Mouse (Mus musculus): ENCODE data around the gene Cep170b. TPM values are rescaled to one million over a fixed set of nuclear protein-coding genes. Genes with fewer than 3 reads are reported as not detected.

Cep170b gene
- total and polyA plus RNA-seq, 2 experiments from 2014 or later: 2.4 to 17.6 TPM

- ATAC-seq (ENCODE audit: insufficient read depth, low read depth): peak; percentile 27
- Histone ChIP-seq H3K36me3 (replicated peaks; ENCODE audit: control insufficient read depth, insufficient read depth, low read length) (peaks cover 17% of the 10 kb centered on the region), H3K27me3 (ENCODE audit: control insufficient read depth, insufficient read depth, low read length) (no peaks in the 10 kb centered on the region), H3K9ac (replicated peaks; ENCODE audit: low read depth, low read length) (peak within 1 kb of the TSS; percentile 95), H3K27ac (ENCODE audit: low read depth) (peak within 1 kb of the TSS; percentile 94), H3K4me1 (ENCODE audit: control insufficient read depth, insufficient read depth) (peaks cover 41% of the 10 kb centered on the region), H3K4me3 (ENCODE audit: low read depth, low read length) (peak within 1 kb of the TSS; percentile 74), H3K4me2 (ENCODE audit: low read depth, low read length) (peak within 1 kb of the TSS; percentile 80), H3K9me3 (replicated peaks; ENCODE audit: control insufficient read depth, low read length) (no peaks in the 10 kb centered on the region)
- TF ChIP-seq CTCF (IDR thresholded peaks at IDR 0.05; ENCODE audit: low read depth): no peak
- TF ChIP-seq EP300 (IDR thresholded peaks at IDR 0.05; ENCODE audit: low read depth): no peak
- DNase-seq (ENCODE audit: low spot score): peak; percentile 39
- 1% methylated on average over 52 of the region's 70 CpGs for WGBS
These were observed 45.9 kb upstream of the Cep170b start, which contains the start of gene Akt1 for GRCm38 (mm10) chr12:112674132-112675011. Gene Akt1, minus strand, starts transcription at chr12:112674884.

- TF ChIP-seq EP300 (IDR thresholded peaks at IDR 0.05; ENCODE audit: low read depth) (no peak), CTCF (IDR thresholded peaks at IDR 0.05; ENCODE audit: low read depth) (peak; percentile 89)
- peaks cover 39% of the 10 kb centered on the region for H3K4me1 ChIP-seq (ENCODE audit: control insufficient read depth, insufficient read depth)
These were observed 44.8 kb upstream of the Cep170b start for GRCm38 (mm10) chr12:112675245-112676035.

DNA sequence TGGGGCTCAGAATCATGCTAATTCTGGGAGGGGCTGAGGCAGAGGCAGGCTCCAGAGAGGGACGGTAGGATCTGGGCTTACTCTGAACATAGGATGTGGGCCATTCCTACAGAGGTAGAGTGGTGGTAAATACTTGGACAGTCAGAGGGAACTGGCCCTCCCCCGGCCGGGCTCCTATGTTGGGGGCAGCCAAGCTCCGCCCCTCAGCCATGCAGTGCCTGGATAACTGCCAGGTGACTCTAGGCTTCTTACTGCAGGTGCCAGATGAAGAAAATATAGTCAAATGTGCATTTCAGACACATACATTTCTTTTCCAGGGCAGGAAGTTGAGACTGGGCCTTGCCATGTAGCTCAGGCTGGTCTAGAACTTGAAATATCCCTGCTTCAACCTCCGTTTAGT, 43.2 kb upstream of the Cep170b start:
- Histone ChIP-seq H3K27me3 (ENCODE audit: control insufficient read depth, insufficient read depth, low read length) (peaks cover 8% of the 10 kb centered on the region; the same call in 1 of the 2 replicates), H3K36me3 (replicated peaks; ENCODE audit: control insufficient read depth, insufficient read depth, low read length) (peaks cover 22% of the 10 kb centered on the region; the same call in 1 of the 2 replicates), H3K9ac (replicated peaks; ENCODE audit: low read depth, low read length) (no peak overlapping the region), H3K4me1 (ENCODE audit: control insufficient read depth, insufficient read depth) (peaks cover 23% of the 10 kb centered on the region), H3K4me2 (ENCODE audit: low read depth, low read length) (no peak overlapping the region), H3K9me3 (replicated peaks; ENCODE audit: control insufficient read depth, low read length) (no peaks in the 10 kb centered on the region), H3K4me3 (ENCODE audit: low read depth, low read length) (no peak overlapping the region), H3K27ac (ENCODE audit: low read depth) (no peak overlapping the region)
- TF ChIP-seq CTCF (IDR thresholded peaks at IDR 0.05; ENCODE audit: low read depth) (no peak), EP300 (IDR thresholded peaks at IDR 0.05; ENCODE audit: low read depth) (no peak)
- ATAC-seq (ENCODE audit: insufficient read depth, low read depth) (no peak), DNase-seq (ENCODE audit: low spot score) (no peak)
- 33% methylated on average over 5 of the region's 5 CpGs for WGBS

More at GRCm38 (mm10) chr12:112675245-112676035, 44.8 kb upstream of the Cep170b start:
- Histone ChIP-seq H3K36me3 (replicated peaks; ENCODE audit: control insufficient read depth, insufficient read depth, low read length) (peaks cover 12% of the 10 kb centered on the region), H3K4me3 (ENCODE audit: low read depth, low read length) (0 out of 2 replicates have a peak overlapping the region, but pooled peaks have one; percentile 74), H3K27ac (ENCODE audit: low read depth) (peak overlapping the region; percentile 94), H3K27me3 (ENCODE audit: control insufficient read depth, insufficient read depth, low read length) (peaks cover 7% of the 10 kb centered on the region; the same call in 1 of the 2 replicates), H3K9me3 (replicated peaks; ENCODE audit: control insufficient read depth, low read length) (no peaks in the 10 kb centered on the region), H3K4me2 (ENCODE audit: low read depth, low read length) (peak overlapping the region; percentile 80), H3K9ac (replicated peaks; ENCODE audit: low read depth, low read length) (0 out of 2 replicates have a peak overlapping the region, but pooled peaks have one; percentile 7)
- ATAC-seq (ENCODE audit: insufficient read depth, low read depth) (peak; percentile 21; the same call in 1 of the 2 replicates), DNase-seq (ENCODE audit: low spot score) (peak; percentile 89)
- 14% methylated on average over 18 of the region's 18 CpGs for WGBS

GRCm38 (mm10) chr12:112677943-112678554, 42.2 kb upstream of the Cep170b start:
- peaks cover 15% of the 10 kb centered on the region for H3K4me1 ChIP-seq (ENCODE audit: control insufficient read depth, insufficient read depth)
- peaks cover 23% of the 10 kb centered on the region; the same call in 1 of the 2 replicates for H3K36me3 ChIP-seq (replicated peaks; ENCODE audit: control insufficient read depth, insufficient read depth, low read length)
- peak overlapping the region; percentile 81 for H3K4me3 ChIP-seq (ENCODE audit: low read depth, low read length)
- 30% methylated on average over 19 of the region's 19 CpGs for WGBS
- H3K9ac ChIP-seq (replicated peaks; ENCODE audit: low read depth, low read length): peak overlapping the region; percentile 72
- TF ChIP-seq CTCF (IDR thresholded peaks at IDR 0.05; ENCODE audit: low read depth) (0 out of 2 replicates have a peak, but pooled peaks have one; percentile 38), EP300 (IDR thresholded peaks at IDR 0.05; ENCODE audit: low read depth) (no peak)
- no peaks in the 10 kb centered on the region for H3K9me3 ChIP-seq (replicated peaks; ENCODE audit: control insufficient read depth, low read length)
- H3K27ac ChIP-seq (ENCODE audit: low read depth): peak overlapping the region; percentile 79
- peak overlapping the region; percentile 95 for H3K4me2 ChIP-seq (ENCODE audit: low read depth, low read length)
- no peak for ATAC-seq (ENCODE audit: insufficient read depth, low read depth)
- H3K27me3 ChIP-seq (ENCODE audit: control insufficient read depth, insufficient read depth, low read length): peaks cover 8% of the 10 kb centered on the region; the same call in 1 of the 2 replicates
- no peak for DNase-seq (ENCODE audit: low spot score)

Measured in heart, postnatal 0 days (tissue).